Mouse (Mus musculus): ENCODE results near the gene Snrnp200. TPM values are rescaled to one million over a fixed set of nuclear protein-coding genes. Genes with fewer than 3 reads are reported as not detected.
A peak's percentile ranks its signal among the peaks of the same experiment; 100 is the strongest.
"Not testable (repeated sequence)": the region's sequence is repeated elsewhere in the genome, so short reads cannot be mapped to it uniquely, and the experiment has no call there.

Gene Snrnp200
- 10 to 100 TPM; 64.8 to 71.2 TPM for total RNA-seq (2021)

- peak; percentile 90 to 94 for DNase-seq
- intact Hi-C loops (cut with DNase I): loop anchor here (5.0 kb wide), 2 partner anchors 40 to 195 kb away; partner anchors contain the start of genes Ciao1 and Tmem127
These were observed at the start of gene Snrnp200, which contains the start of gene 1810024B03Rik for GRCm38 (mm10) chr2:127207547-127208451. Gene Snrnp200, plus strand, starts transcription at chr2:127208386. Gene 1810024B03Rik, minus strand, starts transcription at chr2:127208280.

DNA sequence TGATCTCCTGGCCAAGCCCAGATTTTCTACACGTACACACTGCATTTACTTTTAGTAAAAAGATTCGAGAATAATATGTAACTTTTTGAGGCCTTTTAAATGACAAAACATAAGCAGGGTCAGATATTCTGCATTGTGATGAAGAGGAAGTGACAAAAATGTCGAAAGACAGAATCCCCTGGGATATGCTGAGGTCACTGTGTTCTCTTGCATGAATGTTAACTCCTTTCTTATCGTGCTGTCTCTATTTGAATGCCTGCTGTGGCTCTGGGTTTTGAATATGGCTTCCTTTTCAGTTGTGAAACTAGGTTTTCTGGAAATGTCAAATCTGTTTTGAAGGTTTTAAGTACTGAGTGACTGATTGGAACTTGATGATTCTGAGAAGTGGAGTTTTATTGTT lies 42.5 kb upstream of the Snrnp200 start:
- intact Hi-C loops (cut with DNase I): loop anchor here (1.0 to 2.0 kb wide), 2 partner anchors 40 to 175 kb away; no protein-coding TSS in a partner anchor
- no peak for DNase-seq

- intact Hi-C loops (cut with DNase I): loop anchor here (1.0 kb wide), 1 partner anchor 39 kb away; no protein-coding TSS in a partner anchor
These were observed 41.9 kb upstream of the Snrnp200 start for GRCm38 (mm10) chr2:127166261-127166660.

DNA sequence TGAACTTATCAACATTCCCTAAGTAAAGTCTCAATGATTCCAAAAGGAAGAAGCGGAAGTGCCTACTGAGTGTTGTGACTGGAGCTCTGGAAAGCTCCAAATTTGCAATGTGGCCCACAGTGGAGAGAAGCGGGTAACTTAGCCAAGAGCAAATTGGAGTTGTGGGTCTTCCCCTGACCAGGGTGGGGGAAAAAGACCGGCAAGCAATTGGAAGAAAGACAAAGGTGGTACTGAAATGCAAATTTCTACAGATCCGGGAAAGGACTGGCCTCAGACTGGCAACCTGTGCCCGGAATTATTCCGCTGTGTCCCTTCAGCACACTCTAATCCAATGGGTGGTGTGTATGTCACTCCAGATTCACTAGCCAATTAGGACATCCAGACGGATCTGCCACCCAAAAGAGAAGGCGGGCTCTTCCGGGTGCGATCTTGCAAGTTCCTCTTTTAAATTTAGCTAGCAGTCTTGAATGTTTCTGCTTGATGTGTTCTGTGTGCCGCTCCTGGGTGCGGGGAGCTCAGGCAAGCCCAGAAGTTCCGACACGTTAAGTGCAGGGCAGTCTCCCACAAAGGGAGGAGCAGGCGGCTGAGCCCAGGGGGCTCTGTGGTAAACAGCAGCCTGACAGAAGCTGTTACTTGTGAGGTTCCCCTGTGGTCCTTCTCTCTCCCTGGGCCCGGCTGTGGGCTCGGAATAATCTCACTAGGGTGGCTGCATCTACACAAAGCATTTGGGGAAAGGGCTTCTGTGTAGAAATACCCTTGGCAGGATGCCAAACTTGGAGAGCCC lies 25.4 kb upstream of the Snrnp200 start:
- intact Hi-C loops (cut with DNase I): loop anchor here (2.0 kb wide), 1 partner anchor 22 kb away; no protein-coding TSS in a partner anchor
- peak; percentile 68 to 81 for DNase-seq

More at GRCm38 (mm10) chr2:127166261-127166660, 41.9 kb upstream of the Snrnp200 start:
- peak; percentile 13 for DNase-seq

GRCm38 (mm10) chr2:127189574-127189973 lies 18.6 kb upstream of the Snrnp200 start:
- intact Hi-C loops (cut with DNase I): no loop called here

GRCm38 (mm10) chr2:127204932-127205331 lies 3.3 kb upstream of the Snrnp200 start:
- intact Hi-C loops (cut with DNase I): loop anchor here (1.0 to 5.0 kb wide), 5 partner anchors 22 to 193 kb away; partner anchors contain the start of genes Ciao1 and Tmem127
- DNase-seq: peak; percentile 66 to 69

More at GRCm38 (mm10) chr2:127189574-127189973, 18.6 kb upstream of the Snrnp200 start:
- no peak for DNase-seq

- intact Hi-C loops (cut with DNase I): loop anchor here (1.0 to 5.0 kb wide), 4 partner anchors 23 to 194 kb away; partner anchors contain the start of genes Ciao1 and Tmem127
- not testable (repeated sequence) for DNase-seq
These were observed 2.2 kb upstream of the Snrnp200 start for GRCm38 (mm10) chr2:127205936-127206335.

GRCm38 (mm10) chr2:127206916-127207315 lies 1.3 kb upstream of the Snrnp200 start:
- intact Hi-C loops (cut with DNase I): loop anchor here (5.0 kb wide), 2 partner anchors 40 to 195 kb away; partner anchors contain the start of genes Ciao1 and Tmem127
- no peak for DNase-seq

- intact Hi-C loops (cut with DNase I): loop anchor here (5.0 kb wide), 2 partner anchors 39 to 196 kb away; partner anchors contain the start of genes Ciao1 and Tmem127
- DNase-seq: no peak
These were observed 225 bp downstream of the Snrnp200 start for GRCm38 (mm10) chr2:127208452-127208769.

GRCm38 (mm10) chr2:127210701-127211100 lies 2.5 kb downstream of the Snrnp200 start:
- intact Hi-C loops (cut with DNase I): no loop called here

GRCm38 (mm10) chr2:127217746-127218145 lies 9.6 kb downstream of the Snrnp200 start:
- intact Hi-C loops (cut with DNase I): no loop called here
- no peak for DNase-seq

More at GRCm38 (mm10) chr2:127210701-127211100, 2.5 kb downstream of the Snrnp200 start:
- DNase-seq: no peak

DNA sequence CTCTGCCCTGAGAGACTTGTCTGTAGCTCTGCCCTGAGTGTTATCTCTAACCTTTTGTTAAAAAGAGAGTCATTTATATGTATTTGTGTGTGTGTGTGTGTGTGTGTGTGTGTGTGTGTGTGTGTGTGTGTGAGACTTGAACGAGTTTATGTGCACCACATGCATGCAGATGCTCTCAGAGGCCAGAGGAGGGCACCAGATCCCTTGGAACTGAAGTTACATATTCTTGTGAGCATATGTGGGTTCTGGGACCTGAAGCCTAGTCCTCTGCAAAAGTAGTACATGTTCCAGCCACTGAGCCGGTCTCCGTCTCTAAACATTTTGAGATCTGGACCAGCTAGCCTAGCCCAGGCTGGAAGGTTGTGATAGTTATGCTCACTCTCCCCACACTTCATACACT lies 17.1 kb downstream of the Snrnp200 start:
- intact Hi-C loops (cut with DNase I): no loop called here
- DNase-seq: no peak

- no peak for DNase-seq
- intact Hi-C loops (cut with DNase I): no loop called here
These were observed 29.9 kb downstream of the Snrnp200 start for GRCm38 (mm10) chr2:127237897-127238610.

DNA sequence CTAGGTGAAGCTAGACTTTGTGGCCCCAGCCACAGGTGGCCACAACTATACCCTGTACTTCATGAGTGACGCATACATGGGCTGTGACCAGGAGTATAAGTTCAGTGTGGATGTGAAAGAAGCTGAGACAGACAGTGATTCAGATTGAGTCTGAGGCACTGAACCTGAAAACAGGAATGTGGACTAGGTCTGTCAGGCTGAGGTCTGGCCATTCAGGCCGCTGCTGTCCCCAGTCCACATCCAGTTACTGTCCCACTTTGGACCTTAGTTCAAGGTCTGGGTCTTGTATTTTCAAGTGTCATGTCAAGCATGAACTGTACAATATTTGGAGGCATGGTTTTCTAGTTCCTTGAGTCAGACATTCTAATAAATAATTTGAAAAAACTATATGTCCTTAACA lies 31.9 kb downstream of the Snrnp200 start:
- DNase-seq: no peak

GRCm38 (mm10) chr2:127247592-127248333 lies 39.6 kb downstream of the Snrnp200 start, which contains the start of the genes Ciao1 and Tmem127:
Gene Ciao1, minus strand, starts transcription at chr2:127247816.
Gene Tmem127, plus strand, starts transcription at chr2:127247908.
- DNase-seq: peak; percentile 94 to 95
- intact Hi-C loops (cut with DNase I): loop anchor here (2.0 to 5.0 kb wide), 4 partner anchors 23 to 315 kb away; partner anchors contain the start of genes 1810024B03Rik, Snrnp200, Sppl2a and Stard7

More for the DNA sequence above, 31.9 kb downstream of the Snrnp200 start:
- intact Hi-C loops (cut with DNase I): no loop called here

GRCm38 (mm10) chr2:127248334-127249004 lies 40.3 kb downstream of the Snrnp200 start:
- intact Hi-C loops (cut with DNase I): loop anchor here (2.0 to 5.0 kb wide), 4 partner anchors 22 to 316 kb away; partner anchors contain the start of genes 1810024B03Rik, Snrnp200, Sppl2a and Stard7
- peak; percentile 35 to 40 for DNase-seq

- no peak for DNase-seq
- intact Hi-C loops (cut with DNase I): no loop called here
These were observed 42.3 kb downstream of the Snrnp200 start for GRCm38 (mm10) chr2:127250291-127251008.

All from heart, postnatal 36 days (tissue).